Mouse (Mus musculus): Measurements from ENCODE around the gene Neurog3. TPM values are rescaled to one million over a fixed set of nuclear protein-coding genes. Genes with fewer than 3 reads are reported as not detected.

Gene Neurog3
- polyA plus RNA-seq, 1 experiment from 2014 or later = not detected

Other genes starting within 250 kb of the Neurog3 start
- gene Col13a1, start 154.0 kb upstream of the Neurog3 start, polyA plus RNA-seq (2014; fragmentation: Nextera tagmentation; extraction: Ambion mirVana) = 4.0 and 4.6 TPM in 2 replicates
- 0.71 and 0.77 TPM in 2 replicates for gene Fam241b, start 10.8 kb downstream of the Neurog3 start, polyA plus RNA-seq (2014; fragmentation: Nextera tagmentation; extraction: Ambion mirVana)
- 13.8 and 14.1 TPM in 2 replicates for gene Tspan15, start 98.2 kb downstream of the Neurog3 start, polyA plus RNA-seq (2014; fragmentation: Nextera tagmentation; extraction: Ambion mirVana)
- gene Tacr2, start 119.3 kb downstream of the Neurog3 start, polyA plus RNA-seq (2014; fragmentation: Nextera tagmentation; extraction: Ambion mirVana) = not detected in 2 replicates
- 123 and 141 TPM in 2 replicates for gene Hk1, start 246.8 kb downstream of the Neurog3 start, polyA plus RNA-seq (2014; fragmentation: Nextera tagmentation; extraction: Ambion mirVana)

Measured in liver, embryonic 11.5 days (tissue).